Mouse (Mus musculus) spleen, adult 2 months (tissue): ENCODE measurements around the gene L3mbtl4. TPM values are rescaled to one million over a fixed set of nuclear protein-coding genes. Genes with fewer than 3 reads are reported as not detected.

ENCODE experiments used
- DNase-seq, 2 experiments: peaks; one replicate each; pipeline versions ENCODE4 v3.0.0 to v3.0.0-alpha.2; 2012 to 2021; ENCODE audit warnings: low spot score in 2 of 2, low read depth in 1 of 2
- H3K27ac ChIP-seq: fragments of 200-500 bp; 2 replicates; pipeline ENCODE4 v1.5.1; 2012; ENCODE audit warnings: low read length, inconsistent platforms; ENCODE audit not compliant: insufficient read depth
- H3K27me3 ChIP-seq: fragments of 200-500 bp; 2 replicates; pipeline ENCODE4 v1.6.1; 2012; ENCODE audit warnings: mild to moderate bottlenecking, moderate library complexity, low read length, inconsistent platforms; ENCODE audit not compliant: control insufficient read depth, insufficient read depth
- H3K36me3 ChIP-seq: fragments of 200-500 bp; 2 replicates; pipeline ENCODE4 v1.6.1; 2012; ENCODE audit warnings: mild to moderate bottlenecking, low read length, inconsistent platforms; ENCODE audit not compliant: control insufficient read depth, insufficient read depth
- H3K4me1 ChIP-seq: fragments of 200-500 bp; 2 replicates; pipeline ENCODE4 v1.6.1; 2011; ENCODE audit warnings: inconsistent platforms; ENCODE audit not compliant: control insufficient read depth, insufficient read depth, insufficient read length
- H3K4me3 ChIP-seq: fragments of 200-500 bp; 2 replicates; pipeline ENCODE4 v1.5.1; 2011; ENCODE audit warnings: mild to moderate bottlenecking, inconsistent platforms; ENCODE audit not compliant: insufficient read depth, insufficient read length; ENCODE audit errors: extremely low read depth
- CTCF ChIP-seq: fragments of 200-500 bp; IDR thresholded peaks from 2 replicates; pipeline ENCODE4 v1.5.1; 2011; ENCODE audit warnings: mild to moderate bottlenecking, inconsistent platforms; ENCODE audit not compliant: insufficient read depth, insufficient read length, insufficient replicate concordance; ENCODE audit errors: extremely low read depth
- POLR2A ChIP-seq: fragments of 200-500 bp; IDR thresholded peaks from 2 replicates; pipeline ENCODE4 v1.6.1; 2011; ENCODE audit warnings: low read depth, low read length, inconsistent platforms
- WGBS: fragments of 180-500 bp; shearing (Covaris S2); methylation state at CpG from one replicate; pipeline ENCODE4 v1.1.7; 2018; 5-methylcytosine and 5-hydroxymethylcytosine counted together
- polyA plus RNA-seq: library from polyadenylated mRNA; depleted of rRNA; stranded (reverse); fragments of >200 nt; gene quantifications from 2 replicates; pipeline ENCODE4 v1.2.3, GENCODE M21; 2012

The L3mbtl4 gene
- polyA plus RNA-seq, 1 experiment, result not detected

DNA sequence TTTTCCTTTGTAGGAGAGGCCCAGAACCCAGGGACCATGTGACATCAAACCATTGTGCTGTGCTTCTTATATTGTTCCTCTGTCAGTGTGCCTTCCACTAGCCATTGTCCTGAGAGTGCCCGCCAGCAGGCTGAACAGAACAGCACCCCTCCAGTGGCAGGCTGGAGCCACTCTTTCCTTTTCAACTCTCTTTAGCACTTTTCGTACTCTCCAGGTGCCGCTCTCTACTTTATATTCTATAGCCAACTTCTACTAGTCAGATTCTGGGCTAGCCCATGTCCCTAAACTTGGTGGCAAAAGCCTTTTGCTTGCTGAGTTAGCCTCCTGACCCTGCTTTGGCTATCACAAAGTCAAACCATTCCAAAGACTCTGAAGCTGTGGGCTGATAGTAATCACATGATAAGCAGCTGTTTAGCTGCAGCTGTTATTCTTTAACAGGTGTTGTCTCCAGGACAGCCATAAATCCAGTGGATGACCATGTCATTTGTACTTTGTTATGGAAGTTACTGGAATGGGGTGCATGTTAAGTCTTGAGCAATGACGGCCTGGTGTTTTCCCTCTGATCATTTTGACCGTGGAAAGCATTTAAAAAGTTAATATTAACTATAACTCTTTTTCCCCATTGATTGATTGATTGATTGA, 38.8 kb downstream of the L3mbtl4 start:
- Histone ChIP-seq H3K27me3 (no peaks in the 10 kb centered on the region), H3K27ac (no peak overlapping the region), H3K36me3 (no peaks in the 10 kb centered on the region), H3K4me3 (no peak overlapping the region), H3K4me1 (no peaks in the 10 kb centered on the region)
- WGBS, result 82% methylated on average over 5 of the region's 5 CpGs
- DNase-seq, result no peak
- TF ChIP-seq POLR2A, result no peak
- no peak for TF ChIP-seq CTCF

DNA sequence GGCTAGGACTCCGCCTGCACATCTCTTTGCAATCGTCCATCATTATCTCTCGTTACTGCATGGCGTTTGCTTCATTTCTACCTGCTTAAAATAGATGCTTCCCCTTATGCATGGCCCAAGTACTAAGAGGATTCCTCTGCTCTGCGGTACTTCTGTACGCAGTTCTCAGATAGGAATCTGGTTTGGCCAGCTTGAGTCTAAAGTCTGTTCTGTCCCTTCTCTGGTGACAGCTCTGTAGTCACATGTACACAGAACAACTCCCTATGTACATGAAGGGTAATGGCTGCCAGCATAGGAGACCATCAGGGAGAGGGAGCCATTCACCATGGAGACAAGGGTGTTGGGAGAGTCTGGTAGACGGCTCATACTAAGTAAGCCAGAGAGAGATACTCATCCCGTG, 47.3 kb downstream of the L3mbtl4 start:
- Histone ChIP-seq H3K4me1 (no peaks in the 10 kb centered on the region), H3K27ac (no peak overlapping the region), H3K36me3 (no peaks in the 10 kb centered on the region), H3K4me3 (no peak overlapping the region), H3K27me3 (no peaks in the 10 kb centered on the region)
- DNase-seq, result no peak
- 90% methylated on average over 8 of the region's 8 CpGs for WGBS
- TF ChIP-seq CTCF, result no peak
- TF ChIP-seq POLR2A, result no peak

DNA sequence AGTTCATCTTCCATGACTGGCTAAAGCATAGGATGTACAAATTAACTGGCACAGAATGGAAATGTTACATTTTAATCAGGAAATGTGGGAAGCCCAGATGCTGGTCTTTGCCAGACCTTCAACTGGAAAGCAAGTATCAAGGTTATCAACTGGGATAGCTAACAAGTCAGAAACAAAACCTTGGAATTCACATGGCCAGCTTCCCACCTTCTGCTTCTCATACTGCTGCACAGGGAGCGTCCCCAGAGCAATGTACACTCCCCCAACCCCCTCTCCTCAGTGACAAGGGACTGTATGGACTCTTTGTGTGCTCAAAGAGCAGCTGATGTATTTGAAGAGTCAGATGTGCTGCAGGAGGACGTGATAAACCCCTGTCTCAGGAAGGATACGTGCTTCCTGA, 49.0 kb downstream of the L3mbtl4 start:
- TF ChIP-seq POLR2A, result no peak
- WGBS, result 61% methylated on average over 3 of the region's 3 CpGs
- H3K27ac ChIP-seq, result no peak overlapping the region
- no peaks in the 10 kb centered on the region for H3K4me1 ChIP-seq
- no peak overlapping the region for H3K4me3 ChIP-seq
- DNase-seq, result no peak
- no peaks in the 10 kb centered on the region for H3K36me3 ChIP-seq
- H3K27me3 ChIP-seq, result no peaks in the 10 kb centered on the region

DNA sequence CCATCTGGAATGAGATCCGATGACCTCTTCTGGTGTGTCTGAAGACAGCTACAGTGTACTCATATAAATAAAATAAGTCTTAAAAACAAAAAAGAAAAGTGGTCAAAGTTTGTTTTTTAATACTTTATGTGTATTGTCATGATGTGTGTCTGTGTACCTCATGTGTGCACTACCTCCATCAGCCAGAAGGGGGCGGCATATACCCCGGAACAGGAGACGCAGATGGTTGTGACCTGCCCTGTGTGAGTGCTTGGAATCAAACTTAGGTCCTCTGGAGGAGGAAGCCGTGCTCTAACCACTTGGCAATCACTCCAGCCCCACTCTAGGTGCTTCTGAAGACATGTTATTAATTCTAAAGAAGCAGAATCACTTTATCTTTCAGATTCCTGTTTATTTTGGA, 58.6 kb downstream of the L3mbtl4 start:
- no peak for DNase-seq
- Histone ChIP-seq H3K4me1 (no peaks in the 10 kb centered on the region), H3K36me3 (no peaks in the 10 kb centered on the region), H3K27me3 (no peaks in the 10 kb centered on the region), H3K27ac (no peak overlapping the region), H3K4me3 (no peak overlapping the region)
- no peak for TF ChIP-seq CTCF
- TF ChIP-seq POLR2A, result no peak
- WGBS, result 76% methylated on average over 5 of the region's 5 CpGs

DNA sequence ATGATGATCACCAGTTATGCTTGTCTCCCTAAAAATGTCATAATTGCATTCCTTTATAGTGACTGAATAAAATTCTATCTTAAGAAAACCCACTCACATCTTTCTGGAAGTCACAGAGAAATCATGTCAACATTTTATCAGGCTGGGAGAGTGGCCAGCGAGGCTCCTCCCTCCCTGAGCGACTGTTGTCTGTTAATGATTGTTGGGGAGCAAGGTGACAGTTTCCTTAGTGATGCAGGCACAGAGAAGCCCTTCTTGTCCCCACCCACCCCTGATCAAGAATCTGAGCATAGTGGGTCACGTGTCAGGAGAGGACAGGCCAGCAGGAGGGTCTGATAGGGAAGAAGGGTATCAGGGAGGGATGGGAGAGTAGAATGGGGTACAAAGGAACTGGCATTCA, 59.8 kb downstream of the L3mbtl4 start:
- no peak for DNase-seq
- Histone ChIP-seq H3K27ac (no peak overlapping the region), H3K36me3 (no peaks in the 10 kb centered on the region), H3K4me1 (no peaks in the 10 kb centered on the region), H3K4me3 (no peak overlapping the region), H3K27me3 (no peaks in the 10 kb centered on the region)
- WGBS, result 72% methylated on average over 3 of the region's 3 CpGs
- TF ChIP-seq CTCF (no peak), POLR2A (no peak)

DNA sequence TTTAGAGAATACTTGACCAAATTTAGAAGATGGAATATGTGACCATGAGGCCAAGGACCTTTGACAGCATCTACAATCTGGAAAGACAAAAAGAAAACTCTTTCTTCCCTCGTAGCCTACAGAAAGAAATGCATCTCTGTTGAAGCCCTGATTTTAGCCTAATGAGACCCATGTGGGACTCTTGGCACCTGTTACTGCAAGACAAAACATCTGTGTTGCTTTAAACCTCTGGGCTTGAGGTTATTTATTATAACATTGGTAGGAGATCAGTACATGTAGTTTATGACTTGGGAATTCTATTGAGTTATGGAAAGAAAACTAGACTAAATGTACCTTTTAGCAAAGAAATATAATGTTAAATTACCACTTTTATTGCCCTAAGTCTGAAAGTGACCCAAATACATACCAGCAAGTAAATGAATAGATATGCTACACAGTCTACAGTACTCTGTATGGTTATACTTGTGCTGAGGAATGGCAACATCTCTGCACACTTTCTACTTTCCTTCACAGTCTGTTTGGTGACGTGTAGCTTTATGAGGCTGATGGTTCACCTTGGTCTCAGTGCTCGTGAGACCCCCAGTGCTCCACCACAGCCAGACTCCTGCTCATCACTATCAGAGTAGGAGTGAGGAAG, 65.4 kb downstream of the L3mbtl4 start:
- Histone ChIP-seq H3K4me3 (no peak overlapping the region), H3K27ac (no peak overlapping the region), H3K4me1 (no peaks in the 10 kb centered on the region), H3K27me3 (no peaks in the 10 kb centered on the region), H3K36me3 (no peaks in the 10 kb centered on the region)
- 71% methylated on average over 3 of the region's 3 CpGs for WGBS
- TF ChIP-seq CTCF, result no peak
- no peak for TF ChIP-seq POLR2A
- DNase-seq, result no peak

DNA sequence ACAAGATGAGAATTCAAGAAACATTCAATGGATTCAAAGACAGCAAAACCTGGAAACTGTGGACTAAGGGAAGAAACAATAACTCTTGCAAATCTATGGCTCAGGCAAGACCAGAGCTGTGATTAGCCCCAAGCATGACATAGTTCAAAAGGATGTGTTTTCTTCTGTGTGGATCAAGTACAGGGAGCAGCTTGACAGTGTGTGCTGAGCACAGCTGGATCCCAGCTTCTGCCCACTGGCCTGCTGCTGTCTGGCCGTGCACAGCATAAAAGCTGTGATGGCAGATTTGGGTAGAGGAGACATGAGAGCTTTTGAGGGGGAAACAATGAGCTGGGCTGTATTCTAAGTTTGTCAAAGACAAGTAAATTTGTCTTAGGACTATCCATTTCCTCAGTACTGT, 84.1 kb downstream of the L3mbtl4 start:
- no peak for DNase-seq

More for the DNA sequence above, 84.1 kb downstream of the L3mbtl4 start:
- no peaks in the 10 kb centered on the region for H3K4me1 ChIP-seq
- no peaks in the 10 kb centered on the region for H3K36me3 ChIP-seq
- no peak overlapping the region for H3K27ac ChIP-seq
- WGBS, result 71% methylated on average over 1 of the region's 1 CpGs
- H3K4me3 ChIP-seq, result no peak overlapping the region
- TF ChIP-seq CTCF (no peak), POLR2A (no peak)
- no peaks in the 10 kb centered on the region for H3K27me3 ChIP-seq
